Mouse (Mus musculus): ENCODE results near the gene Pecam1.
"Not testable (repeated sequence)": the region's sequence is repeated elsewhere in the genome, so short reads cannot be mapped to it uniquely, and the experiment has no call there.

The Pecam1 gene

DNA sequence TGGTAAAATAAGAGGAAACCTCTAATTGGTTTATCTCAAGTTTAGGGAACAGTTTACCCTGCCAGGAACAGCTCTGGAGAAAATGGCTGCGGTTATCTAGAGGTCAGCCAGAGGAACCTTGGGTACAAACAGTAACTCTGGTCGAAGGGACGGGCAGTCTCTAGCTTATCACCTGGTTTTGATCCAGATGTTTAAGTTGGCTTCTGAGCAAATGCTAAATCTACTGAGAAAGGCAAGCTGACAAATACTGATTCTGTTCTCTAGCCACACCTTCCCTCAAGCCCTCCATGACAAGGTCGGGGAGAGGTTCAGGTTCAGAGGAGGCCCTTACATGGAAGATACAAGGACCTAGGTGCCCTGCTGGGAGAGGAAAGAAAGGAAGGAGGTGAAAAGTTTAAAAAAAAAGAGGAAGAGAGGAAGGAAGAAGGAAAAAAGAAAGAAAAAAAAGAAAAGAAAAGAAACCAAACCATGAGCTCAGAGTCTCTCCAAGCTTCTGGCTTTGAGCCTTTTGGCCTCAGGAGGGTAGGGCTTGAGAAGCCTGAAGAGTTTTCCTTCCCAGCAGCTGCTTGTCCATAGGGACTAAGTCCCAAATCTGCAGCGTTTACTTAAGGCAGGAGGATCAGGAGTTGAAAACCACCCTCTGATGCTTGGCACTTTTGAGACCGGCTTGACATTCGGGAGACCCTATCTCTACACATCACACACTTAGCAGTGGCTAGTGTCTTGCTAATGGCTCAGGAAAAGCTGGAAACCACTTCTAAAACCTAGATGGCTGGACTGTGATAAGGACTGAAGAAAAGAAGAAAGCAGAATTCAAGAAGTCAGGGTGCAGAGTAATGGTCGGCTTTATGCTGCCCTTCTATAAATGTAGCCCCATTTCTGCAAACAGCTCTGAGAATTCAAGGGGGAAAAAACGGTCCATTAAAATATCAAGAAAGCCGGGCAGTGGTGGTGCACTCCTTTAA is 21.7 kb downstream of the Pecam1 start:
- DNase-seq = no peak

DNA sequence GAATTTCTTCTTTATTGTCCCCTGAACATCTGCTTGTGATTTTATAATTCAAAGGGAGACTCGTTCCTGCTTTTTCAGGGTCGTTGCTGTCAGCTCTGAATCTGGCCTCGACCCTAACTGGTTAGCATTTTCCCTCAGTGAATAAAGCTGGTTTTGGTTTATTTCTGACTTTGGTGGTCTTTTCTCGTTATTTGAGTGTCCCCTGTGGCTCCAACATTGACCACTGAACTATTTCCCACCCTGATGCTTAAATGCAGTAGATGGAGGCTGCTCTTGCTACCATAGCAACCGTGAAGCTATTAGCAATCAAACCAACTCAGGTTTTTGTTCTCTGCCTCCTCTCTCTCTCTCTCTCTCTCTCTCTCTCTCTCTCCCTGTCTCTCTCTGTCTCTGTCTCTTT is 22.5 kb downstream of the Pecam1 start:
- DNase-seq = no peak

GRCm38 (mm10) chr11:106724916-106725235 is 25.6 kb downstream of the Pecam1 start:
- DNase-seq = not testable (repeated sequence)

- DNase-seq = no peak
These were observed 26.1 kb downstream of the Pecam1 start for GRCm38 (mm10) chr11:106724176-106724915.

- no peak for DNase-seq
These were observed 26.8 kb downstream of the Pecam1 start for GRCm38 (mm10) chr11:106723611-106724125.

GRCm38 (mm10) chr11:106722831-106723361 is 27.5 kb downstream of the Pecam1 start:
- DNase-seq = no peak

- no peak for DNase-seq
These were observed 30.0 kb downstream of the Pecam1 start for GRCm38 (mm10) chr11:106720379-106720778.

DNA sequence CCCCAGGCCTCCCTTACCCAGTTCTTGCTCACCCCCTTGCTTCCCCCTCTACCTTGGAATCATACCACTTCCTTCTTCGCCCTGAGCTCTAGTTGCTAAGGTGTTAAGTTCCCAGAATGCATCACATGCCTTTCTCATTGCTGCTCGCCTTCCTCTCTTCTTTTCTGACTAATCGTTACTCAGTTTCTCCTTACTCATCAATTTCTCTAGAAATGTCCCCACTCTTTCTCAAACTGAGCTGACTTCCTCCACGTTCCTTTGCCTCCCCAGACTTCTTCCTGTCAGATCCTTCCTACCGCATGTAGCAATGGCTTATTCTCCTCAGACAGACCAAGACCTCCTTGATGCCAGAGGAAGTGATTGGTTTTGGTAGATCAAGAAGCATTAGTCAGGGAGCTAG is 33.9 kb downstream of the Pecam1 start:
- DNase-seq = no peak

GRCm38 (mm10) chr11:106715066-106715465 is 35.4 kb downstream of the Pecam1 start:
- DNase-seq = no peak

GRCm38 (mm10) chr11:106710789-106711188 is 39.6 kb downstream of the Pecam1 start:
- DNase-seq = no peak

DNA sequence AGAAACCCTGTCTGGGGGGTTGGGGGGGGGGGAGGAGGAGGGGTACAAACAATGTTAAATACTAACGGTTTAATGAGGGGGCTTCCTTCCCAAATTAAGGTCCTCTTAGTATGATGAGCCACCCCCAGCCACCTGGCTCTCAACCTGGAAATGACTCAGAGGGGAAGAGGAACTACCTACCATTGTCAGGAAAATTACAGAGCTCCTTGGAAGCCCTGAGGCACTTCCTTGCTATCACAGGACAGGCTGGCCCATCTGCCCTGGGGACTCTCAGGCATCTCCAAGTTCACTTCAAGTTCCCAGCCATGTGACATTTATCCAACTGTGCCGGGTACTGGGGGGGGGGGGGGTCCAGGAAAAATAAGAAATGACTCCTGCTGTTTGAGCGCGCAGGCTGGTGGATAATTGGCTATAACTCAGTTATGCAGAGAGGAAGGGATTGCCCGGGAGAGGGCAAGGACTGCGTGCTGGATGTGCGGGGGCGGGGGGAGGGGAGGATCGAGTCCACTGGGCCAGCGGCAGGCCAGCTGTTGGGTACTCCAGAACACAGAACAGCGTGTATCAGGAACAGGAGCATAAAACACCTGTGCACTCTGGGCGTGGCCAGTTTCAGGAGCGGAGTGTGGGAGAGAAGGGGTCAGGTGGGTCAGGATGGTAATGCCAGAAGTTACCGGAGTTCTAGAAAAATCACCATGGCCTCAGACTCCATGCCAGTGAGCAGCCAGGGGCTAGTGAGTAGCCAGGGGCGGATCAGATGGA is 41.0 kb downstream of the Pecam1 start:
- DNase-seq = no peak

GRCm38 (mm10) chr11:106707866-106708265 is 42.6 kb downstream of the Pecam1 start:
- DNase-seq = no peak

- no peak for DNase-seq
These were observed 43.3 kb downstream of the Pecam1 start for GRCm38 (mm10) chr11:106707085-106707484.

GRCm38 (mm10) chr11:106706212-106706611 is 44.2 kb downstream of the Pecam1 start:
- no peak for DNase-seq

- no peak for DNase-seq
These were observed 45.9 kb downstream of the Pecam1 start for GRCm38 (mm10) chr11:106704399-106705111.

DNA sequence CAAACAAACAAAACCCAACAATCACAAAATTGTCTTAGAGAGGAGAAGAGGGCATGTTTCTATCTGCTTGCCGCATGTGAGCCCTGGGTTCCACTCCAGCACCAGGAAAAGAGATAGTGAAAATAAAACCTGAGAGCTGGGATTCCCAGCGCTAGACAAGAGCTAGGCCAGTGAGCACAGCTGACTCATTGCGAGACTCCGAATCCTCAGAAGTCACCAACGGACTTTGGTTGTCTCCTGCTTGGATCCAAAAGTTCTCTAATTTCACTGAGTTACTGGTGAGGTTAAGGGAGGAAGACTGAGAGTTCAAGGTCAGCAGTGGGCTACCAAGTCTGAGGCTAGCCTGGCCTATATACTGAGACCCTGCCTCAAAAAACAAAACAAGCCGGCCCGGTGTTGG is 46.5 kb downstream of the Pecam1 start:
- DNase-seq = no peak

DNA sequence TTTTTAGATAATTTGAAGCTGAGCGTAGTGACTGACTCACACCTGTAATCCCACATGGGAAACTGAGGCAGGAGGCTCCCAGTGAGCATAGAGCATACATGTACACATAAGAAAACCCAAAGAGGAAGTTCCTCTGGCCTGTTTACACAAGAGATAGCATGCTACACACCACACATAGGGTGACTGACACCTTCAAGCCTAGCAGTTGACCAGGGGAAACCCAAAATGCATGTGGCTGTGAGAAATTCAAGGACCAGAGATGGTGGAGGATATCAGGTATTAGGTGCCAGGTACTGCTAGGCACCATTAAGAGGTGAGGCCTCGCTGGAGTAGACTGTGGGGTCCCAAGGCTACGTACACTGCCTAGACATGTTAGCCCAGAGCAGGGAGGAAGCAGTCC is 47.8 kb downstream of the Pecam1 start:
- DNase-seq = no peak

DNA sequence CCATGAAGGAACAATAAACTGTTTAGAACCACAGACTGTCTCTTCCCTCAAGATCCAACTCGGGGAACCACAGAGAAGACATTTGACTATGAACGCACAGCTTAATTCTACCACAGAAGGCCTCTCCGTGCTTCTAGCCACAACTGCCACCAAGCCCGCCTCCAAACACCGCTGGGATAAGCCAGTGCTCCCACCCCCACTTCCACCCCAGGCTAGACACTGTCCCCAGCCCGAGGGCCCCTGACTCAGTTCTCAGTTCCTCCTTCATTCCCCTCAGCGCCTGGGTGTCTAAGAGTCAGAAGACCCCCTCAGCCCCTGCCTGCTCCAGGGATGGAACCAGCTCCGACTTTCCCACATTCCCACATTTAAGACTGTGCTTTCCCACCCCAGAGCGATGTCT is 48.8 kb downstream of the Pecam1 start:
- DNase-seq = no peak

DNA sequence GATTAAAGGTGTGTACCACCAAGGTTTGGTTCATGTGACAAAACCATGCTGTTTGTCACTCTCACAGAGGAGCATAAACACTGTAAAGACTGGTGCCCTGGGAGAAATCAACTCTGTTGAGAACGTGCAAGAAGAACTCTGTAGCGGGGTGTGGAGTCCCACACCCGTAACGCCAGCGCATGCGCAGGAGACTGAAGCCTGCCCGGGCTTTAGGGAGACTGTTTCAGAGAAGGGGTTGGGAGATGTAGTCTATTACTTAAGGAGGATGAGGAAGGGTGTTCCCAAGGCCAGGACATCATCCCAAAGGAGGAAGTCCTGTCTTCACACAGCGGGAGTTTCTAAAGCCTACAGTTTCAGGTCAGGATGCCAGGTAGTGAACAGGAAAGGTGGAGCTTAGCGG is 51.3 kb downstream of the Pecam1 start:
- no peak for DNase-seq

DNA sequence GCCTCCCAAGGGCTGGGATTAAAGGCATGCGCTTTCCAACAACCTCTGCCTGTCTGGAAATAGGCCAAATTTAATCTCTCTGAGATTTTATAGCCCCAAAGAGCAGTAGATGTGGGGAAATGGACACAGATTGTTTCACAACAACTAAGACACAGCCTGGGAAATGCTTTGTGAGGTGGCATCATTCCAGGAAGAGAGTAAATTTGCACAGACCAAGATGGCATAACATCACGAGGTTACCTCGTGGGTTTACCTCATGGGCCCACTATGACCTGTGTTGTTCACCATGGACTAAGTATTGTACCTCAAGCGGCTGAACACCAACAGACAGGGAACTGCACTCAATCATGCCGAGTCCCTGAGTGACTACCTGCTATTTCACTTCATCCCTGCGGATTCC is 52.1 kb downstream of the Pecam1 start:
- DNase-seq = no peak

DNA sequence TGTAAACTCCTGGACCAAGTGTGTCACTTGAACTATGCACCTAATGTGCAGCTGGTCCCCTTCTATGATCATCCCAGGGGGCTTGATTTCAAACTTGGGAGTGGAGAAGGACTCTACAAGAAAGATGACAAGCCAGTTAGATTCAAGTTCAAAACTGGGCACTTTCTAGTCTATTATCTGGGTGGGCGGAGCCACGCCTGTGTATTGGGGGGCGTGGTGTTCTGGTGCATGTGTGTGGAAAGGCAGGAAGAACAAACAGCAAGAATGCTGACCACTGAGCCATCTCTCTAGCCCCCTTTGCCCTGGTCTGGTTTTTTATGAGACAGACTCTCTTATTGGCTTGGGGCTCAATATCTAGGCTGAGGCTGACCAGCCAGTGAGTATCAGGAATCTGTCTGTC is 54.5 kb downstream of the Pecam1 start:
- DNase-seq = no peak

DNA sequence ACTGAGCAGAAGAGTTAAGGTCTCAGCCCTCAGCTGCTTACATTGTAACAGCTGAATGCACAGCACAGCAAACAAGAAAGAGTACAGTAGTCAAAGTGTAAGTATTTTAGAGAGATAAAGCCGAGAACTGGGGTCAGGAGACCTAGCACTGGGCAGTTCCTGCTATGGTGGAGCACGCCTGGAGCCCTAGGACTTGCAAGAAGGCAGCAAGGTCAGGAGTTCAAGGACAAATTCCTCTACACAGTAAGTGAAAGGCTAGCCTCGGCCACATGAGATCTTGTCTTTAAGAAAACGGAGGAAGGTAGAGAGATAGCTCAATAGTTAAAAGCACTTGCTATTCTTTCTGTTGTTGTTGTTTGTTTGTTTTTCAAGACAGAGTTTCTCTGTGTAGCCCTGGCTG is 57.5 kb downstream of the Pecam1 start:
- DNase-seq = no peak

All from spleen, adult 18-20 months (tissue).